Mouse (Mus musculus): Measurements from ENCODE around the gene Galk1.

Galk1 gene

DNA sequence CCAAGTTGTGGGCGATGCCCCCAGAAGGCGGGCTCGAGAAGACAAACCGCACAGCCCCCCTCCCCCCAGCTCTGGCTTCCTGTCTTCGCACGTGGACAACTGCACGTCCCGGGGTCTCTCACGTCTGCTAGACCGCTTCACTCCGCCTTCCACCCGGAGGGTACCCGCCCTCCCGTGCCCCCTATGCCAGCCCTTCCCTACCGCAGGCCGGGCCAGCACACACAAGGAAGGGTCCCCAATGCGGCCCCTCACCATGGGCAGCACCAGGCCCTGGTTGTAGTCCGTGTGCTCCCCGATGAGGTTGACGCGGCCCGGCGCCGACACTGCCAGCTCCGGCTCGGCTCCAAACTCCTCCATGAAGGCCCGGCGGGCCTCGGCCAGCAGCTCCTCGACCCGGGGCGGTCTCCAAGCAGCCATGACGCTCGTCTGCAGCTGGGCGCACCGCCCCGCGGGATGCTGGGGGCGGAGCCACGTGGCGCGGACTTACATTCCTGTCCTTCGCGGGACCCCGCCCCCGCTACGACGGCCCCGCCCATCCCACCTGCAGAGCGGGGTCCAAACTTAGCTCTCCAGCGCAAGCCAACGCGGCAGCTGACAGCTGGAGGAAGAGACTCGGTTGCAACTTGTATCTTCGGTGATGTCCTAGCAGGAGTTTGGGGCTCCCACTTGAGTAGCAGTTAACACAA lies at the start of gene Galk1:
Galk1 (minus strand) TSS at position 458 of the 686 bp plus-strand sequence.
- peak; percentile 95 for DNase-seq (ENCODE audit: low spot score)

DNA sequence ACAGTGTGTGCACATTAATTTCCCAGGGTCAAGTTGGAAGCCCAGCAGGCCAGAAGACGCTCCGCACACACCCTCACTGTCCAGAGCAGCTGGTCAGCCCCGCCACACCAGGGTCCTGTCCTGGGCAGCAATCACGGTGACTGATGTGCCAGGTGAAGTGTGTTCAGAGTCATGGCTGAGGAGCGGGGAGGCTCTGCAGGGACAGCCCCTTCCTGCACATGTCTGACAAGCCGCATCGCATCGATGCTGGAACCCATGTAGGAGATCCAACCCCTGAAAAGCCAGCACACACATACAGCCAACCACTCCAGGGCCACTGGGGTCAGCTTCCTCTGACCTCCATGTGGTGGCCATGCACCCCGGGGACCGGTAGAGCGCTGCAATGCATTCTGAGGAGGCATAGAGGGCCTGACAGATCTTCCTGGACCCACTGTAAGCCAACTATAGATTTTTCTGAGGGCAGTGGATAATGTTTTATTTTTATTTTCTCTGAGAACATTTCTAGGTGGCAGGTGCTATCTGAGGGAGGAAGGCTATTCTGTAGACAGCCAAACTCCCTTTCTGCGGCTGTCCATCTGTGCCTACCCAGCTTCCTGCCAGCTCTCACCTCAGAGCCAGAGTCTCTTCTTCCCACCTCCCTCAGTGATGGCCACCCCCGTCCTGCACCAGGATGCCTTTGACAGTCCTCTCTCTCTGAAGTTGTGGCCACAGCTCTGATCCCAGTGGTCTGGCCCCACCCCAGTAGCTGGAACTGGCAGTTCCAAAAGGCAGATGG lies 49.3 kb upstream of the Galk1 start:
- no peak for DNase-seq (ENCODE audit: low spot score)

DNA sequence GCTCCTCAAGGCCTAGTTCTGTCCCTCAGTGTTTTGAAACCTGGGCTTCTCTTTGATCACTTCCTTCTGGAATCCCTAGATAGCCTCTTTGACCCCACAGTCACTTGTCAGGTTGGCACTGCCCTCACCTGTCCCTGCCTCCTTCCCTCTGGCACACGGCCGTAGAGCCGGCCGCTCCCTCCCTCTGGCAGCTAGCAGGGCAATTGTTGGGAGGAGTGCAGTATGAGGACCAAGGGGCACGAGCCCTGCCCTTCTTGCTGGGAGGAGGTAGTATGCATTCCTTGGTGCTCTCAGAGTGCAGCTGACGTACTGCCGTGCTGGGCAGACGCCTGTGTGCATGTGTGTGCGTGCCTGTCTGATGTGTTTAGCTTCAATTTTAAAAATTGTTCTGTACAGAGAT lies 48.1 kb upstream of the Galk1 start:
- no peak for DNase-seq (ENCODE audit: low spot score)

DNA sequence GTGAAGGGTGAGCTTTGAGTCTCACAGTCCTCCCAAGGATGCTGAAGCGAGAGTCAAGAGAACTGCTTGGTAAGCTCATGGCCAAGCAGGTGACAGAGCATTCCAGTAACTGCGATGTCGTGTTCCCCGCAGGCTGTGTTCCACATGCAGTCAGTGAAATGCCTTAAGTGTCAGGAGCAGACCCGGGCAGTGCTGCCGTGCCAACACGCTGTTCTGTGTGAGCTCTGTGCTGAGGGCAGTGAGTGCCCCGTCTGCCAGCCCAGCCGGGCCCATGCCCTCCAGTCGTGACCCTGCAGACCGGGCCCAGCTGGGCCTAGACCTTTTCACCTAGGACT lies 47.1 kb upstream of the Galk1 start:
- no peak for DNase-seq (ENCODE audit: low spot score)

DNA sequence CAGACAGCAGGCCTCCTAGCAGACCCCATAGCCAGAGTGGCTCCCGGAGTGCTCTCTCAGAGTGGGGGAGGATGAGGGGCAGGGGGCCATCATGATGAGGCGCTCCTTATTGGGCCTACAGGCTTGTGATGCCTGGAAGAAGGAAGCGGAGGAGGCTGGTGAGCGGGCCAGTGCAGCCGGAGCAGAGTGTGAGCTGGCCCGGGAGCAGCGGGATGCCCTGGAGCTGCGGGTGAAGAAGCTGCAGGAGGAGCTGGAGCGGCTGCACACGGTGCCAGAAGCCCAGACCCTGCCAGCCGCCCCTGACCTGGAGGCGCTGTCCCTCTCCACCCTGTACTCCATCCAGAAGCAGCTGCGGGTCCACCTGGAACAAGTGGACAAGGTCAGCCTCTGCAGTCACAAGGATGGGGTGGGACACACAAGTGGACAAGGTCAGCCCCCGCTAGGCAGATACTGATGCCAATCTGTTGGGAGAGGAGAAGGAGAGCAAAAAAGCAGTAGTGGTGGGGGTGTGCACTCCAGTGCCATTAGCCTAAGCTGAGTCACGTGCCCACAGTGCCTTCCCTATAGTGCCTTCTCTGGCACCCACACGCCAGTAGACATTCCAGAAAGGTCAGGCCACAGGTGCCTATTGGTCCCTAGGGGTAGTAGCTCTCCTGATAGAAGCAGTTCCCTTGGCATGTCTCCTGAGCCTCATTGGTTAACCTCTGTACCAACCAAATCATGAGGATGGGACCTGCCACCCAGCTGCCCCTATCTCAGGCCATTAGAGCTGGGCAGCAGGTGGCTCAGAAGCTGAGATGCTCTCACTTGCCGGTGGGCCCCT lies 46.6 kb upstream of the Galk1 start:
- DNase-seq (ENCODE audit: low spot score) = no peak

DNA sequence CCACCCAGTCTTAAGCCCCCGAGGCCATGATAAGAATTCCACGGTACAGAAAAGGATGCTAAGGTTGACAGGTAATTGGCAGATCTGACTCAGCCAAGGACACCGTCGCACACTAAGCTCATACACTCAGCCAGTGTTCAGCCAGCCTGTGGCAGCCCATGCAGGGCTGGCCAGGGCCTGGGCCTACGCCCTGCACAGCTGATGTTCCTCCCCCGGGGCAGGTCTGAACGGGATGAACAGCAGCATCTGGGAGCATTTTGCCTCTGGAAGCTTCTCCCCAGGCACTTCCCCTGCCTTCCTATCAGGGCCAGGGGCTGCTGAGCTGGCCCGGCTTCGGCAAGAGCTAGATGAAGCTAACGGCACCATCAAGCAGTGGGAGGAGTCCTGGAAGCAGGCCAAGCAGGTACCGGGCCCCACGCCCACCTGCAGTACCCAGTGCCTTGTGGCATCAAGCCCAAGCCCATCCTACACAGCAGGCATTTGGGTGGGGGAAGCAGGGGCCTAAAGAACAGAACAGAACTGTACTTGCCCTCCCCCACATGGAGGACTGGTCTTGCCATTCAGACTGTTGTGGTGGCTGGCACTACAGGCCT lies 45.6 kb upstream of the Galk1 start:
- no peak for DNase-seq (ENCODE audit: low spot score)

DNA sequence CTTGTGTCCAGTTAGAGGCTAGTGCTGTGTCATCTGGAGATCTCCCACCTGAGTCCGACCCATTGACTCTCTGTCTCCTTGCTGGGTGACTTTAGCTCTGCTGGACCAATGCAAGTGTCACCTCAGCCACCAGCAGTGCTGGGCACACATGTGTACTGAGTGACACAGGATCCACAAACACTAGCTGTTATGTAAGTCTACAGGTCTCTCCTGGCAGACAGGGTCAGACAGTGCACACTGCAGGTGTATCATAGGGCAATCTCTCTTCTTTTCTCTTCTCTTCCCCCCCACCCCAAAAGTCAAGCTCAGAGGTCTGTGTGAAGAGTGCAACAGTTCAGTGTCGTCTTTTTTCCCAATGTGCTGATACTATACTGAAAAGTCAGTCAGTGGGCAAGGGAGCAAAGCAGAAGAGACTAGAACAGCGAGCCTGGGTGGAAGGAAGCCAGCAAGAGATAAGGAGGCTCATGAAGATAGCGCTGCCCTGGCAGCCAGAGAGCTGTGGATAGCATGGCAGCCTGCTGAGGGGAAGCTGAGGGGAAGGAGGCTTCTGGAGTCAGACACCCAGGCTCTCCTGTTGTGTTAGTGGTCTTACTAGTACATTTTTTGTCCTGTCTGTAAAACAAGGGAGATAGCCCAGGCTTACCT lies 44.8 kb upstream of the Galk1 start:
- no peak for DNase-seq (ENCODE audit: low spot score)

DNA sequence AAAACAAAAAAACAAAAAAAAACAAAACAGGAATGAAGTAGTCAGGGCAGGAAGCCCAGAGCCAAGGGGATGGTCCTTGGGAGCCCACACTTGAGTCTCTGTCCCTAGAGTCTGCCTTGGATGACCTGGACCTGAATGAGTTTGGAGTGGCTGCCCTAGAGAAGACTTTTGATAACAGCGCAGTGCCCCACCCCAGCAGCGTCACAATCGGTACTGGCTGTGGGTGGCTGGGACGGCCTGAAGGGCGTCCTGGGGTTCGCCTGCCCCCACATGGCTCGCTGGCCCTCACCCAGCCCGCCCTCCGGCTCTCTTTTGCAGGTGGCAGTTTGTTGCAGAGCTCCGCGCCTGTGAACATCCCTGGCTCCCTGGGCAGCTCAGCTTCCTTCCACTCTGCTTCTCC lies 43.4 kb upstream of the Galk1 start:
- no peak for DNase-seq (ENCODE audit: low spot score)

DNA sequence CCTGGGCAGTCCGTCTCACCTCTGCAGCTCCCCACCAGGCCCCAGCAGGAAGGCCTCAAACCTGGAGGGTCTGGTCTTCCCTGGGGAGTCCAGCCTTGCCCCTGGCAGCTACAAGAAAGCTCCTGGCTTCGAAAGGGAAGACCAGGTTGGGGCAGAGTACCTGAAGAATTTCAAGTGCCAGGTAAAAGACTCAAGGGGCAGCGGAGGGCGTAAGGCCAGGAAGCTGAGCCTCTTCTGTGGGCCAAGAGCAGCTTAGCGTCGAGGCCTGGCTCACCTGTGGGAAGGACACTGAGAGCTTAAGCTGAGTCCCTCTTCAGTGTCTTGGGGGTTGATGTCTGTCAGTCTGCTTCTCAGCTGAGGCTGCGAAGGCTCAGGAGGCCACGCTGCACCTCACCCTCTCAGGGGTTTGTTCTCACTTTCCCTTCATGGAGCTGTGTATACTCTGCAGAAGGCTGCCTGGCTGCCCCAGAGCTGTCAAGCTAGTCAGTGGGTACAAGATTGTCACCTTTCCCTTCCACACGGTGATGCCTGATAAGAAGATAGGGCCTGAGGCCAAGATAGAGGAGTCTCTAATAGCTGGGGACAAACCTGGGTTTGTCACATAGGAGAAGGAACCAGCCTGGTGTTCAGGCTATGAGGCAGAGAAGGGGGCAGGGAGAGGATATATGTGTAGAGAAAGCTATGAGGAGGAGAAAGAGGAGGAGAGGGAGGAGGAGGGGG lies 41.2 kb upstream of the Galk1 start:
- no peak for DNase-seq (ENCODE audit: low spot score)

DNA sequence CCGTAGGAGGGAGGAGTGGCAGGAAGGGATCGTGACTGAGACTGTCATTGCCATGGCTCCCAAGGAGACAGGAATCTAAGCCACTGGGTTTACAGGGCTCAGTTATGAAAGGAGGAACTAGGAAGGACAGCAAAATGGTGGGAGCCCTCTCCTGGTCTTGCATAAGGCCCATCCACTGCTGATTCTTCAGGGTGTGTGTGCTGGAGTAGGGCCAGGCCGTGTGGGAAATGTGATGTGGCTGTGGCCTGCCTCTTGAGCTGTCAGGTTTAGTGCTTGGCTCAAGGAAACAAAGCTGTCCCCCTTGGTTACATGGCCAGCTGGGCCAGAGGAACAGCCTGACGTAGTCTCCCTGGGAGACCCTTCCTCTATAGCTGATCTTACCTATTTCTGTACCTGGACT lies 37.7 kb upstream of the Galk1 start:
- DNase-seq (ENCODE audit: low spot score) = no peak

DNA sequence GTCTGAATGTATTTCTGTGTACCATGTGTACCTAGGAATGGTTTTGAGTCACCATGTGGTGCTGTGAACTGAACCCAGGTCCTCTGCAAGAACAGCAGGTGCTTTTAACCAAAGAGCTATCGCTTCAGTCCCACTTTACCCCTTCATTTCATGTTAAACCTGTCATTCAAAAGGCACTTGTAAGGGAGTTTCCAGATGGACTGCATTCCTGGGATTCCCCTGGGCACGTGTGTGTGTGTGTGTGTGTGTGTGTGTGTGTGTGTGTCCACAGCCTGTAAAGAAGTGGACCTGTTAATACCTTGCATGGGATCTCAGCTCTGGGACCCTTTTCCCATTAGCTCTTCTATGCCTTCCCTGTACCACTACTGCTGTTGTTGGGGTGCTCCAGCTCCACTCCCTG lies 37.1 kb upstream of the Galk1 start:
- DNase-seq (ENCODE audit: low spot score) = no peak

DNA sequence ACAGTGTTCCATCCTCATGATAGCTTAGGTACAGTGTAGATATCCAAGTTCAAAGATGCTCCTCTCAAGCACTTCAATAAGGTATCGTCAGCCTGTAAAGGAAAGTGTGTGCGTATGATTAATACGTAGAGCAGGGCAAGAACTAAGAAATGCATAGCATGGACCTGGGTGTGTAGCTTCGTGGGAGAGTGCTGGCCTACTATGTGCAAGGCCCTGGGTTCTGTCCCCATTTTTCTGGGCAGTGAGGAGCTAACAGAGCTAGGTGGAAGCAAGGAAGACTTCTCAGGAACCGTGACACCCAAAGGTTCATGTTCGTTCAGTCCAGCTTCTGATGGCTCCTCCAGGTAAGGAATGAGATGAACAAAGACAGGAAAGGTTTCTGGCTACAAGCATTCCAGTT lies 32.7 kb upstream of the Galk1 start:
- no peak for DNase-seq (ENCODE audit: low spot score)

DNA sequence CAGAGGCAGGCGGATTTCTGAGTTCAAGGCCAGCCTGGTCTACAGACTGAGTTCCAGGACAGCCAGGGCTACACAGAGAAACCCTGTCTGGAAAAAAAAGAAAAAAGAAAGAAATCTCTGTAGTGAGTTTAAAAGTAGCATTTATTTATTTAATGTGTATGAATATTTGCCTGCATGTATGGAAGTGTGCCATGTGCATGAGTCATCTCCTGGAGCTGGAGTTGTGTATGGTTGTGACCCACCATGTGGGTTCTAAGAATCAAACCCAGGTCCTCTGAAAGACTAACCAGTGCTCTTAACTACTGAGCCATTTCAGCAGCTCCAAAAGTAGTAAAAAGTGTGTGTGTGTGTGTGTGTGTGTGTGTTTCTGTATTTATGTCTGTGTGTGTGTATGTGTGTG lies 30.8 kb upstream of the Galk1 start:
- no peak for DNase-seq (ENCODE audit: low spot score)

DNA sequence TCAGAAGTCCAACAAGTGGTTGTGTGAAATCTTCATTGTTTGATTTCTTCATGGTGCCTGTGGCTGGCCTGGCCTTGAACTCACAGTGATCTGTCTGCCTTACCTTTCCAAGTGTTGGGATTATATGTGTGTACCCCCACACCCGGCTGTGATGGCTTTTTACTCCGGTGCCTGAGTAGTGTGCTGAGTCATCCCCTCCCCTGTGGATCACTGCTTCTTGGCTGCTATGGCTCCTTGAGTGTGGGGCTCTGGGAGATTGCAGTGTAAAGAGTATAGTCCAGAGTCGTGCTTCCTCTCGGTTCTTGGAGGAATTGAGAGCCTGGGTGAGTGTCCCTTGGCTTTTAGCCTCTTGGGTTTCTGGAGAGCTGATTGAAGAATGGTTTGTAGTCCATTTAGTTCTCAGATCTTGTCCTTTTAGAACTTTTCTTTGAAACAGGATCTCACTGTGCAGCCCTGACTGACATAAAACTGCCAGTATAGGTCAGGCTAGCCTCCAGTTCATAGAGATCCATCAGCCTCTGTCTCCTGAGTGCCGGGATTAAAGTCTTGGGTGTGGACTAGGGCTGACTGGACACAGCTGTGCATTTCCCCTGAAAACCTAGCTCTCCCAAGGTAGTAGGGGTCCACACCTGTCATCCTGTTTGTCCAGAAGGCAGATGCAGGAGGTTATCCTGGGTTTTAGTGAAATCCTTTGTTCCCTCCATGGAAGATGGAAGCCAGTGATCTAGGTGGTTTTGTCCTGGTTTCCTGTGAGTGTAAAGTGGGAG lies 30.0 kb upstream of the Galk1 start:
- DNase-seq (ENCODE audit: low spot score) = peak; percentile 27

DNA sequence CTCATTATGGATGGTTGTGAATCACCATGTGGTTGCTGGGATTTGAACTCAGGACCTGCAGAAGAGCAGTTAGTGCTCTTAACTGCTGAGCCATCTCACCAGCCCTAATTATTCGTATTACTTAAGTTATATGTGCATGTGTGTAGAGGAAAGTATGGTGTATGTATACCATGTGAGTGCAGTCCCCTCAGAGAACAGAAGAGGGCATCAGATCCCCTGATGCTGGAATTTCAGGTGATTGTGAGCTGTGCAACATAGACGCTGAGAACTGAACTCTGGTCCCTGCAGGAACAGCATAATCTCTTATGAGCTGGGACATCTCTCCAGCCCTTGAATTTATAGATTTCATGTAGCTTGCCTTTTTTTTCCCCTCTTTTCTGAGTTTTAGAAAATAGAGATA lies 29.3 kb upstream of the Galk1 start:
- DNase-seq (ENCODE audit: low spot score) = no peak

DNA sequence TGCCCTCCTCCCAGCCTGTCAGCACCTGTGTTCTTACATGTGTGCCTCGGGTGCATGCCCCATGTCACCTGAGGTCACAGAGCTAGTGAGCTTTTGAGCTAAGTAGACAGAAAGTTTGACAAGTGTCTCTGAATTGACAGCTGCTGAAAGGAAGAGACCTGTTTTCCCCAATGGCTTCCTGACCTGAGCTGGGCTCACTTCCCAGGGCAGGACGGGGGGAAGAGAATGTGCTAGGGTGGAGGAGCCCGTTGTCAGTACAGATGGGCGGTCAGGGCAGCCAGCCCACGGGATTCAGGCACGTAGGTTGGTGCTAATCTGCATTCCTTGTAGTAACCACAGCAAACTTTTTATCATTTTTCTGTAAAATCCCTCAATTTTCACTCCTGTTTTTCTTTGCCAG lies 28.1 kb upstream of the Galk1 start:
- DNase-seq (ENCODE audit: low spot score) = no peak

DNA sequence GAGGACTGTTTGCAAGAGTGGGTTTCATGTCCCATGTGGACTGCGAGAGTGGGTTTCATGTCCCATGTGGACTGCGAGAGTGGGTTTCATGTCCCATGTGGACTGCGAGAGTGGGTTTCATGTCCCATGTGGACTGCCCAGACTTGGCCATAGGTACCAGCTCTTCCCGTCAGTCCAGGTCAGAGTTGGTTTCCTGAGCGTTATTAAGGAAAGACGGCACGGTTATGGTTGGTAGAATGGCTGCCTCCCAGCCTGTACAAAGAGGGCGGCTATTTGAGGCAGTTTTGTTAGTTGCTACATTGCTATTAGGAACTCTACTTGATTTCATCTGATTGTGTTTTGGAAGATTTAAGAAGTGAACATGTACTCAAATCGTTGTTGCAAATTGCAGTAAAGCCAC lies 25.3 kb upstream of the Galk1 start:
- DNase-seq (ENCODE audit: low spot score) = no peak

DNA sequence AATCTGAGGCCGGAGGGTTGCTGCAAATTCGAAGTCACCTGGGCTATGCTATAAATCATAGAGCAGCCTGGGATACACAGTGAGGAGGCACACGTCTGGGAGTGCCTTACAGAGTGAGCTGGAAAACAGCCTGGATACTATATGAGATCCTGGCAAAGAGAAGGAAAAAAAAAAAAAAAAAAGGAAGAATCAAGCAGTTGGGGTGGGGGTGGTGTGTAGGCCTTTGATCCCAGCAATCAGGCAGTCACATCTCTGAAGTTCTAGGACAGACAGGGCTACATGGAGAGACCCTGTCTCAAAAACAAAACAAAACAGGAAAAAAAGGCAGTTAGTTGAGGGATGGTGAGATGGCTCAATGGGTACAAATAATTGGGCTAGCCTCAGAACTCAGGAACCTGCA lies 24.2 kb upstream of the Galk1 start:
- DNase-seq (ENCODE audit: low spot score) = no peak

DNA sequence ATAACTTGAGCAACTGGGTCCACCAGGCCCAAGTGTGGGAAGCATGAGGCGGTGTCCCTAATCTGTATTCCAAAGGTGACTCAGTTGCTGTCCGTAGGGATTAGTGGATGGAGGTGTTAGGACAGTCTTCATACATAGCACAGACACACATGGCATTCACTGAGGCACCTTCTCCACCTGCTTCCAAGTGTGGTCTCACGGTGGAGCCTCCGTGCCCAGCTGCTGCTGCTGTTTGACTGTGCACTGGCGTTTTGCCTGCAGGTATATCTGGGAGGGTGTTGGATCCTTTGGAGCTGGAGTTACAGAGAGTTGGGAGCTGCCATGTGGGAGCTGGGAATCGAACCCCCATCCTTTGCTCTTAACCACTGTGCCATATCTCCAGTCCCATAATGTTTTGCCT lies 22.1 kb upstream of the Galk1 start:
- no peak for DNase-seq (ENCODE audit: low spot score)

DNA sequence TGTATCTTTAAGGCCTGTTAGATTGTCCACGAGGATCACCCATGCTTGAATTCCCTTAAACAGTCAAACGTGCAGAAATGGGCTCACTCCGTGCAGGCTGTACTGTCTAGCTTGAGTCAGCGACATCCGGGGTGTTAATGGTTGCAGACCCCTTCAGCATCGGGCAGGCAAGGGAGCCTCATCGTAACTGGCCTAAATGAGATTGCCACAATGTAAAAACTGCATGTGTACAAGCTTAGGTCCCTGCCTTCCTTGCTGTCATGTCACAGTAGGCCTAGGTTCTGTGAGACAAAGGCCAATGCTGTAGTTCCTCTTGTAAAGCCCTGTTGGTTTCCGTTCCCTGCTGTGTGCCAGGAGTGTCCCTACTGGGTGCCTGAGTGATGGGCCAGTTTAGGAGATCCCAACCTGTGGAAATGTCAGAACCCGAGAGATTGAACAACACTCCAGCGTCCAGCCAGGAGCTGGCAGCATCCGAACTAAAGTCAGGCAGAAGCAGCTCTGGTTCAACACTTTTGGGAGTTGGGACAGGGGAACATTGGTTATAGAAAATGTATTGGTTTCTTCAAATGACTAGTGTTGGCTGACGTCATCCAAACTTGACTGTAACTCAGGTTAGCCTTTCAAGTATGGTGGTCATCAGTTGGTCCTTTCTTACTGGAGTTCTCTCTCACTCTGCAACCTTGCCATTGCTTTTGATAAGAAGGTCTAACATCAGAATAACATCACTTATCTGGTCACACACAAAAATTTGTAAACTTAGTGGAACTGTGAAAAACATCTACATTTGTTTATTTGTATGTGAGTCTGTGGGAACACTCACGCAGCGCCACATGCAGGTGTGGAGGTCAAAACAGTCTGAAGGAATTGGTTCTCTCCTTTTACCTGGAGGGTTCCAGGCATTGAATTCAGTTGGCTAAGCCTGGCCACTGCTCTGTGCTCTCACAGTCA lies 18.7 kb upstream of the Galk1 start:
- DNase-seq (ENCODE audit: low spot score) = no peak
